Mouse (Mus musculus) MEL-GATA-1-ER (cell line): ENCODE results near the gene Slitrk6.

Experiments used
- DNase-seq: peaks from one replicate; pipeline ENCODE4 v3.0.0-alpha.2; 2012; ENCODE audit warnings: low read depth; ENCODE audit errors: extremely low read depth

Gene Slitrk6

GRCm38 (mm10) chr14:110754484-110755307 lies at the start of gene Slitrk6:
TSS of gene Slitrk6 (minus strand) at chr14:110755149.
- DNase-seq: no peak

- peak; percentile 21 for DNase-seq
These were observed 22.6 kb upstream of the Slitrk6 start for GRCm38 (mm10) chr14:110777546-110777945.

- DNase-seq: no peak
These were observed 15.7 kb upstream of the Slitrk6 start for GRCm38 (mm10) chr14:110770694-110771093.

- peak; percentile 9 for DNase-seq
These were observed 7.8 kb upstream of the Slitrk6 start for GRCm38 (mm10) chr14:110762588-110763220.

GRCm38 (mm10) chr14:110760909-110761308 lies 6.0 kb upstream of the Slitrk6 start:
- DNase-seq: no peak

- no peak for DNase-seq
These were observed 330 bp upstream of the Slitrk6 start for GRCm38 (mm10) chr14:110755308-110755650.

GRCm38 (mm10) chr14:110739861-110740260 lies 15.1 kb downstream of the Slitrk6 start:
- DNase-seq: no peak

- DNase-seq: no peak
These were observed 15.6 kb downstream of the Slitrk6 start for GRCm38 (mm10) chr14:110739368-110739767.

- no peak for DNase-seq
These were observed 26.5 kb downstream of the Slitrk6 start for GRCm38 (mm10) chr14:110728344-110728910.

GRCm38 (mm10) chr14:110724026-110724576 lies 30.8 kb downstream of the Slitrk6 start:
- no peak for DNase-seq
